Mouse (Mus musculus): ENCODE measurements around the gene Mesp1.
A peak's percentile ranks its signal among the peaks of the same experiment; 100 is the strongest.

The Mesp1 gene

GRCm38 (mm10) chr7:79786295-79786694 lies 7.3 kb downstream of the Mesp1 start:
- peak; percentile 79 to 85 for DNase-seq

- no peak for DNase-seq
Measured at GRCm38 (mm10) chr7:79782516-79782855, 11.1 kb downstream of the Mesp1 start.

GRCm38 (mm10) chr7:79781826-79782515 lies 11.6 kb downstream of the Mesp1 start:
- no peak for DNase-seq

GRCm38 (mm10) chr7:79780647-79781626 lies 12.7 kb downstream of the Mesp1 start:
- DNase-seq, result peak; percentile 85 to 87

- no peak for DNase-seq
Measured at GRCm38 (mm10) chr7:79771561-79772512, 21.8 kb downstream of the Mesp1 start.

GRCm38 (mm10) chr7:79769664-79770063 lies 23.9 kb downstream of the Mesp1 start:
- no peak for DNase-seq

- no peak for DNase-seq
Measured at GRCm38 (mm10) chr7:79765991-79766390, 27.6 kb downstream of the Mesp1 start.

GRCm38 (mm10) chr7:79762106-79762505 lies 31.5 kb downstream of the Mesp1 start:
- no peak for DNase-seq

- DNase-seq, result peak; percentile 25 to 33
Measured at GRCm38 (mm10) chr7:79761124-79761876, 32.3 kb downstream of the Mesp1 start.

GRCm38 (mm10) chr7:79759766-79760165 lies 33.8 kb downstream of the Mesp1 start:
- DNase-seq, result no peak

GRCm38 (mm10) chr7:79758176-79758575 lies 35.4 kb downstream of the Mesp1 start:
- DNase-seq, result no peak

- DNase-seq, result no peak
Measured at GRCm38 (mm10) chr7:79756334-79756733, 37.3 kb downstream of the Mesp1 start.

- no peak for DNase-seq
Measured at GRCm38 (mm10) chr7:79749511-79749910, 44.1 kb downstream of the Mesp1 start.

- DNase-seq, result no peak
Measured at GRCm38 (mm10) chr7:79747659-79748058, 45.9 kb downstream of the Mesp1 start.

GRCm38 (mm10) chr7:79744585-79744984 lies 49.0 kb downstream of the Mesp1 start:
- DNase-seq, result no peak

- no peak for DNase-seq
Measured at GRCm38 (mm10) chr7:79744051-79744450, 49.5 kb downstream of the Mesp1 start.

- DNase-seq, result peak; percentile 77 to 82
Measured at GRCm38 (mm10) chr7:79742659-79743536, 50.7 kb downstream of the Mesp1 start, which contains the start of the genes Pex11a and Wdr93. Gene Pex11a, minus strand, starts transcription at chr7:79743131. Gene Wdr93, plus strand, starts transcription at chr7:79743163.

- DNase-seq, result no peak
Measured at GRCm38 (mm10) chr7:79742277-79742658, 51.3 kb downstream of the Mesp1 start.

Data from cerebellum, postnatal 14 days (tissue).